Mouse (Mus musculus): Measurements from ENCODE around the gene Suz12.

DNA sequence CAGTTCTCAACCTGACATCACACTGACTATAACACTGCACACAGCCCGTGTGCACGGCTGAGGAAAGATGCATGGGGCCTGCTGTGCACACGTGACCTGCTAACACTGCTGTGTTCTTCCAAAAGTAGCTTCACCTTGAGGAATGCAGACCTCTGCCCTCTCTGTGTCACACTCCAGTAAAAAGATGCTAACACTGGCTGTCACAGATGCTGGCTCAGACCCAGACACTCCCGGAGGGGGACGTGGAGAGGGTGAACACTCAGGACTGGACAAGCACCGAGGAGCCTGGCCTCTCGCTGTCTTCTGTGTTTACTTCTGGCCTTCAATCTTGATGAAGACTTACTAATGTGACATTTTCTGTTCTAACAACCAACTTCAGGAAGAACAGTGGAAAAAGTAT lies 54.0 kb downstream of the Suz12 start:
- no peak for TF ChIP-seq SMC3 (IDR thresholded peaks at IDR 0.05; ENCODE audit: low read depth, low read length)
- TF ChIP-seq E2F4 (IDR thresholded peaks at IDR 0.05; ENCODE audit: borderline replicate concordance, low read depth, low read length): no peak
- TF ChIP-seq SIN3A (IDR thresholded peaks at IDR 0.05; ENCODE audit: low read length): no peak
- no peak for TF ChIP-seq POLR2A (IDR thresholded peaks at IDR 0.05; ENCODE audit: control insufficient read depth in 1 of 2, insufficient read depth in 1 of 2, low read depth in 1 of 2, low read length in 2 of 2, poor library complexity in 1 of 2)
- TF ChIP-seq GABPA (IDR thresholded peaks at IDR 0.05; ENCODE audit: low read depth, low read length): no peak
